Mouse (Mus musculus) CD8-positive naive resting alpha-beta T cell, adult 2 months (primary cell): ENCODE measurements around the gene Lin54.

Experiments
- DNase-seq, 2 experiments: peaks; one replicate each; pipeline ENCODE4 v3.0.0; 2022; ENCODE audit warnings: low read depth in 2 of 2, low spot score in 2 of 2

Lin54 gene

DNA sequence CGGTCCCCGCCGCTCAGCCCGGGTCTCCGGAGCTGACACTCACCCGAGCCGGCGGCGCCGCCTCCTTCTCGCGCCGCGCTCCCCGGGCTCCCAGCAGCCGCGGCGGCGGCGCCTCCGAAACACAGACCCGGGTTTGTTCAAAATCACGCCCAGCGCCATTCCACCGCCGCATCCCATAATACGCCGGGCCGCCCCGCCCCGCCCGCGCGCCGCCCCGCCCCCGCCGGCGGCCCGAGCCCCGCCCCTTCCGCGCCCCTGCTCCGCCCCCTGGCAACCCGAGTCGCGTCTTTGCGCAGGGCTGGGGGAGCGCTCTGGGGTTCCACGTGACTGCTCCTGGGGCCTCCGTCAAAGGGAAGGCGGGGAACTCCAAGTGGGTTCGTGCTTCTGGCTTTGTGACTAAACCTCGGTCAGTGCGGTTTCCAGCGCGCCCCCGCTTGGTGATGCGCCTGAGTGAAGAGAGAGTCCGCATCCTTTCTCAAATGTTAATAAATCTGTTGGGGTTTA, at the start of gene Lin54:
Gene Lin54, minus strand, starts transcription at position 182 of the 504 bp plus-strand sequence.
- peak; percentile 90 to 93 for DNase-seq

DNA sequence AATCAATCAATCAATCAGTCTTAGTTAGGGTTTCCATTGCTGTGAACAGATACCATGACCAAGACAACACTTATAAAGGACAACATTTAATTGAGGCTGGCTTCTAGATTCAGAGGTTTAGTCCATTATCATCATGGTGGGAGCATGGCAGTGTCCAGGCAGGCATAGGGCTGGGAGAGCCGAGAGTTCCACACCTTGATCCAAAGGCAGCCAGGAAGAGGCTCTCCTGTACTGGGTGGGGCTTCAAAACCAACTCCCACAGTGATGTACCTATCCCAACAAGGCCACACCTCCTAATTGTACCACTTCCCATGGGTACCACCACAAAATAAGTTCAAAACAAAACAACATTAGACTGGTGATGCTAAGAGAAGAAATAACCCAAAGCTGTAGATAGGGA, 49.7 kb upstream of the Lin54 start:
- no peak for DNase-seq

- DNase-seq: no peak
Measured at GRCm38 (mm10) chr5:100549311-100549710, 48.9 kb upstream of the Lin54 start.

- DNase-seq: no peak
Measured at GRCm38 (mm10) chr5:100548236-100548635, 47.8 kb upstream of the Lin54 start.

GRCm38 (mm10) chr5:100546294-100547080, 46.0 kb upstream of the Lin54 start:
- DNase-seq: no peak

GRCm38 (mm10) chr5:100536638-100537037, 36.2 kb upstream of the Lin54 start:
- DNase-seq: peak; percentile 11 to 56

GRCm38 (mm10) chr5:100535826-100536225, 35.4 kb upstream of the Lin54 start:
- DNase-seq: no peak

DNA sequence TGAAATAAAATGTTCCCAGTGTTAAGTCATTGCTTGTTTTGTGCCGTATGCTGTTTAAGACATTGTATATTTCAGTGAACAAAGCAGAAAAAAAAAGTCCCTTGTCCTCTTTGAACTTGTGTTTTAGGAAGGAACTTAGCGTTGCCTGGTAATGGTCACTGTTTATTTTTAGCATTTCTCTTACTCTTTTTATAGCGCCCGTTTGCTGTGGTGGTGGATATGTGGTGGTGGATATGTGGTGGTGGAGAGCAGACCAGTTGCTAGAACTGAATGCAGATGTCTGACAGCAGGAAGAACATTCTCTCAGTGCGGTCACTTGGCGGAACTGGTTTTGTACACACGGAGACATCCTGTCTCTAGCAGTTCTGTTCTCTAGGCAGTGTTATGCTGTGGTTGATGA, 25.7 kb upstream of the Lin54 start:
- DNase-seq: peak; percentile 65 to 70

DNA sequence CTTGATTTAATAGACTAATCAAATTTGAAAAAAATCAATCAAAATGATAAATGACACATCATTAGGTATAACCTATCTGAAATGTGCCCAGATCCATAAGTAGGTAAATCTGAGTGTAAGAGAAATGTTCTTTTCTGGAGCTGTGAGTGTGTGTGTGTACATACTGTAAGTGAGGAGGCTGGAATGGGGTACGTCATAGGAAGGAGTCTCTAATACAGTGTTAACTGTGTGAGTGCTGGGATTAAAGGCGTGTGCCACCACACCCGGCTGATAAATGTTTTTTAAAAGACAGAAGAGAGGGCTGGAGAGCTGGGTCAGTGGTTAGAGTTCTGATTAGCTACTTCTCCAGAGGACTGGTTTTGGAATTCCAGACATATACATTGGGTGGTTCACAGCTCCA, 25.2 kb upstream of the Lin54 start:
- no peak for DNase-seq

- no peak for DNase-seq
Measured at GRCm38 (mm10) chr5:100524921-100525320, 24.5 kb upstream of the Lin54 start.

- DNase-seq: no peak
Measured at GRCm38 (mm10) chr5:100523331-100523730, 22.9 kb upstream of the Lin54 start.

- no peak for DNase-seq
Measured at GRCm38 (mm10) chr5:100520223-100520622, 19.8 kb upstream of the Lin54 start.

GRCm38 (mm10) chr5:100519027-100519411, 18.6 kb upstream of the Lin54 start:
- no peak for DNase-seq

GRCm38 (mm10) chr5:100518049-100519026, 17.9 kb upstream of the Lin54 start, which contains the start of gene Cops4:
TSS of gene Cops4 (plus strand) at chr5:100518309.
- peak; percentile 95 to 96 for DNase-seq

DNA sequence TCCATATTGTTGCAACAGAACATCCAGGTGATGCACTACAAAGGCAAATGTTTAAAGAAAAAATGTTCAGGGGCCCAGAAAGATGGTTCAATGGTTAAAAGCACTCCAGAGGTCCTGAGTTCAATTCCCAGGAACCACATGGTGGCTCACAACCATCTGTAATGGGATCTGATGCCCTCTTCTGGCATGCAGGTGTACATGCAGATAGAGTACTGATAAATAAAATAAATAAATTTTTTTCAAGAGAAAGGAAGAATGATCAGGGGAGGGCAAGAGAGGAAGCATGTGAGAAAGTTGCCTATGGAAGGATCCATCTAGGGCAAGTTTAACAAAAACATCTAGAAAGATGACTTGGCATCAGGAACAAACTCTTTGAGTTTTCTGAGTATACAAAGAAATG, 12.1 kb upstream of the Lin54 start:
- no peak for DNase-seq

GRCm38 (mm10) chr5:100509247-100509646, 8.8 kb upstream of the Lin54 start:
- DNase-seq: no peak

DNA sequence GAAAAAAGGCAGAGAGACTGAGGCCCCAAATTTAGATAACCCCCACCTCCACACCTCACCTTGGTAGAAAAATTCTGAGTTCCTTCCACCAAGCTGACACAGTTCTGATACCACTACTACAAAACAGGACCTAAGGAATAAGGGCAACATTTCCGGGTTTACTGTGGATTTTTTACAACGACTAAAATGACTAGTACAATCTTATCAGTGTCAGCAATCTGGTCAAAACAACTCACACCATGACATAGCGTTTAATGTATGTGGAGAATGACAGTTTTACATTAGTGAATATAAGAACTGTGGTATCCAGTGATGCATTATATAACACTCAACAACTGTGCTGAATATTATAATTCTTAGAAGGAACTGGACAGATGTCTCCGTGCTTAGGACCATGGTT, 828 bp upstream of the Lin54 start:
- DNase-seq: no peak

DNA sequence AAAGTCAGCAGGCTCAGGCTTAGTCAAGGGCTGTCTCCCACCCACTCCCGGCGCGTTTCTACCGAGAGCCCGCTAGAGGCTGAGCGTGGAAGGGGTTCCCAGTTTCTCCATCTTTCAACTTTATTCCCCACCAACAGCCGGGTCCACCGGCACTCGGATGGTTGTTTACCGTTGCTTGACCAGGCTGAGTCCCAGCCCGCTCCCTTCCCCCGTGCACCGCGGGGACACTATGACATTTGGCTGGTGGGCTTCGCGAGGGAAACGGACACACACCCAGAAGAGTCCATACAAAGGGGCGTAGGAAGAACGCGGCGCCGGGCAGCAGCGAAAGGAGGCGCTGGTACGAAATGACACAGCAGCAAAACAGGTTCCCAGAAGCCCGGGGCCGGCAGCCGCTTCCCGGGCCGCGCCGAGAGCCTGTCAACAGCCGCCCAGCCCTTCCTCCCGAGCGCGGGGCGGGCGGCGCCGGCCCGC, 571 bp downstream of the Lin54 start:
- peak; percentile 14 to 30 for DNase-seq

DNA sequence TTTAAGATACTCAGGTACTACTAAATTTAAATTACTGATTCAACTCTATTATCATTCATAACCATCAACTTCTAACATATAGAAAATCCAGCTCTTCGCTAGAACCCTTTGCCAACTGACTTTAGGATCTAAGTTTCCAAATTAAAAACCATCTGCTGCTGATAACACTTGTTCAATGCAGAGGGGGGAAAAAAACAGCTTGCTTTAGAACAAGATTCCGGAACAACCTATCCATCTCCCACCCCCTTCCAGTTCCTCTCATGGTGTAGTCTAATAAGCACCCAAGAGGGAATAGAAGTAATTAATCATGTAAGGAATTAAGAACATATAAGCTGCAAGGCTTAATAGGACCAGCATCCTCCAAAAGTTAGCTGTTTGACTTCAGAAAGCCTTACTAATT, 1.2 kb downstream of the Lin54 start:
- no peak for DNase-seq

DNA sequence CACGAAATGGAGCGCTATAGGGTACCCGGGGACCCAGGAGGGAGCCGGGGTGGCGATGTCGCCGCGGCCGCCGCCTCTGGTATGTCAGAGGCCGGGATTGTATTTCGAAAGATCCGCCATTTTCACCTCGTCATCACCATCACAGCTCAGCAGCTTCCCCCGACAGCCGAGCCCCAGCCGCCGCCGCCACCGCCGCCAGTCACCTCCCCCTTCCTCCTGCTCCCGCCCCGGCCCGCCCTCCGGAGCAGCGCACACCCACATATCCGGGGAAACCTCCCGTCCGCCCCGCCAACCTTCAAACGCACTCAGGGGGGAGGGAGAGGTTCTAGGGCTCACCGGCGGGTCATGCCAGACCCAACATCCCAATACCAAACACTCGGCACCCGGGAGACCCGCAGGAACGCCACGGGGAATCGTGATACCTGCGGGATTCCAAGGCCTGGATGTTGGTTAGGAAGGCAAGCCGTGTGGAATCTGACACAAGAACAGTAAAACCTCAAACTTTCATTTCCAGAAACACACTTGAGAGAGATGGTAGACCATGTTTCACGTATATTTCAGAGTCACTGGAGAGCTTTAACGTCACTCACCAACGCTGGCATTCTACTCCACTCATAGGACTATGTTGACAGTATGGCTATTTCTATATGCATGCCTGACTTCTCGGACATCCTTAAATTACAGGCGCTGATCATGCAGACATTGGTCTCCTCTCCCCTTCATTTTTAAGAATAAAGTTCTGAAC, 1.8 kb downstream of the Lin54 start:
- DNase-seq: peak; percentile 71 to 74

DNA sequence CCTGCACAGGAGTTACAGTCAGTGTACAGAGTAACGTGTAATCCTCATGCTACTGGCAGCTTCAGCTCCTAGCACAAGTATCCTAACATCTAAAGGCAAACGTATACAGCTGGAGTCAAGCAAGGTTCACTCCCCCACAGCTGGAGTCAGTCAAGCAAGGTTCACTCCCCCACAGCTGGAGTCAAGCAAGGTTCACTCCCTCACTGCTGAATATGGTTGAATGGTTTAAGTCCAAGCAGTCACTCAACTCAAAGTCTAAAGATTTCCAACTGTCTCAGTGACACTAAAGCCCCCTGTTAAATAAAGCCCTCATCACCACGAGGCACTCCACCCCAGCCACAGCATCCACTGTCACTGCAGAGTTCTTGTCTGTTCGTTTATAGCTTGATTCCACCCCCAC, 8.7 kb downstream of the Lin54 start:
- DNase-seq: no peak
